Mouse (Mus musculus) forebrain, embryonic 15.5 days (tissue): ENCODE results near the gene Ppp2r2c. TPM values are rescaled to one million over a fixed set of nuclear protein-coding genes. Genes with fewer than 3 reads are reported as not detected.
A peak's percentile ranks its signal among the peaks of the same experiment; 100 is the strongest.

Source experiments
- ATAC-seq: fragments of 200-750 bp; cut with Nextera tagmentation; replicated peaks from 2 replicates; pipeline ENCODE4 v1.8.0; 2017; ENCODE audit warnings: mild to moderate bottlenecking, moderate TSS enrichment, moderate library complexity
- H3K27ac ChIP-seq: fragments of 300-500 bp; sonication (generic); replicated peaks from 2 replicates; pipeline ENCODE4 v1.5.1; 2015; ENCODE audit warnings: mild to moderate bottlenecking, inconsistent platforms
- H3K27me3 ChIP-seq: fragments of 300-500 bp; sonication (generic); 2 replicates; pipeline ENCODE4 v1.6.1; 2015; ENCODE audit warnings: inconsistent platforms
- H3K36me3 ChIP-seq: fragments of 300-500 bp; sonication (generic); 2 replicates; pipeline ENCODE4 v1.6.1; 2015; ENCODE audit warnings: mild to moderate bottlenecking, inconsistent platforms
- H3K4me1 ChIP-seq: fragments of 300-500 bp; sonication (generic); 2 replicates; pipeline ENCODE4 v1.6.1; 2015; ENCODE audit warnings: inconsistent platforms
- H3K4me2 ChIP-seq: fragments of 300-500 bp; sonication (generic); replicated peaks from 2 replicates; pipeline ENCODE4 v1.6.1; 2015; ENCODE audit warnings: mild to moderate bottlenecking, inconsistent platforms
- H3K4me3 ChIP-seq: fragments of 300-500 bp; sonication (generic); 2 replicates; pipeline ENCODE4 v1.5.1; 2015; ENCODE audit warnings: mild to moderate bottlenecking, inconsistent platforms
- H3K9ac ChIP-seq: fragments of 300-500 bp; sonication (generic); replicated peaks from 2 replicates; pipeline ENCODE4 v1.6.1; 2015; ENCODE audit warnings: mild to moderate bottlenecking, inconsistent platforms
- H3K9me3 ChIP-seq: fragments of 300-500 bp; sonication (generic); 2 replicates; pipeline ENCODE4 v1.6.1; 2016; ENCODE audit warnings: inconsistent platforms
- WGBS: fragments of 180-500 bp; shearing (Covaris S2); methylation state at CpG from one replicate; pipeline ENCODE4 v1.1.7; 2015; ENCODE audit warnings: mixed read lengths; 5-methylcytosine and 5-hydroxymethylcytosine counted together
- polyA plus RNA-seq: library from polyadenylated mRNA; unstranded; fragments of >200 nt; fragmentation: Nextera tagmentation; extraction: Ambion mirVana; gene quantifications from 2 replicates; pipeline ENCODE4 v1.2.1, GENCODE M21; 2015

Ppp2r2c gene
- polyA plus RNA-seq, 1 experiment from 2014 or later = 33.2 TPM

DNA sequence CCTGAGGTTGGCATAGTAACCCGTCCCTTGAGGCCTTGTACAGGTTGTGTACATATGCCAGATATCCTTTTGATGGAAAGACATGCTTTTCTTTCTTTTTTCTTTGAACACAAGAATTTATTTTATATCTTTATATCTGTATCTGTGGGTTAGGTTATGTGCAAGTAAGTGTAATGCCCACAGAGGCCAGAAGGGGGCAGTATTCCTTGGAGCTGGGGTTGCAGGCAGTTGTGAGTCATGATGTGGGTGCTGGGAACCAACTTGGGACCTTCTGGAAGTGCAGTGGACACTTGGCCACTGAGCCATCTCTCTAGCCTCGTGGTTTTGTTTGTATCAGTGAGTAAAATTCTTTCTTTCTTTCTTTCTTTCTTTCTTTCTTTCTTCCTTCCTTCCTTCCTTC is 74.1 kb downstream of the Ppp2r2c start:
- no peaks in the 10 kb centered on the region for H3K9me3 ChIP-seq
- ATAC-seq = no peak
- WGBS = 92% methylated on average over 2 of the region's 2 CpGs
- H3K4me2 ChIP-seq = no peak overlapping the region
- H3K27me3 ChIP-seq = no peaks in the 10 kb centered on the region
- H3K36me3 ChIP-seq = no peaks in the 10 kb centered on the region
- H3K4me1 ChIP-seq = peaks cover 20% of the 10 kb centered on the region
- no peak overlapping the region for H3K9ac ChIP-seq
- no peak overlapping the region for H3K4me3 ChIP-seq
- H3K27ac ChIP-seq = no peak overlapping the region

DNA sequence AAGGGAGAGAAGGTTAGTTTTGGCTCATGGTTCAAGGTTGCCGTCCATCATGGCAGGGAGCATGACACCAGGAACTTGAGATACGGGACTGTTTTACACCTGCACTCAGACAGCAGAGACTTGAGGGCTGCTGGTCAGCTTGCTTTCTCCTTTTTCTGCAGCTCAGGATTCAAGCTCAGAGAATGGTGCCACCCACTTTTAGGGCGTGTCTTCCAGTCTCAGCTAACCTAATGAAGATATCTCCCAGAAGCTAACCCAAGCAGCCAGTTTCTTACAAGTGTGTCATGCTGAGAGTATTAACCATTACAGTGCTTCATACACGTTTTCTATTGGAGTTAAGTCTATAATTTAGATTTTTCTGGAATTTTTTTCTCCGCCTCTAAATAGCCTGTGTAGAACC is 76.2 kb downstream of the Ppp2r2c start:
- H3K4me1 ChIP-seq = peaks cover 20% of the 10 kb centered on the region
- peaks cover 7% of the 10 kb centered on the region; the same call in 1 of the 2 replicates for H3K27me3 ChIP-seq
- ATAC-seq = no peak
- H3K9ac ChIP-seq = no peak overlapping the region
- peak overlapping the region; percentile 91 for H3K27ac ChIP-seq
- H3K4me2 ChIP-seq = no peak overlapping the region
- H3K4me3 ChIP-seq = no peak overlapping the region
- H3K9me3 ChIP-seq = no peaks in the 10 kb centered on the region
- 73% methylated on average over 5 of the region's 5 CpGs for WGBS
- no peaks in the 10 kb centered on the region for H3K36me3 ChIP-seq

DNA sequence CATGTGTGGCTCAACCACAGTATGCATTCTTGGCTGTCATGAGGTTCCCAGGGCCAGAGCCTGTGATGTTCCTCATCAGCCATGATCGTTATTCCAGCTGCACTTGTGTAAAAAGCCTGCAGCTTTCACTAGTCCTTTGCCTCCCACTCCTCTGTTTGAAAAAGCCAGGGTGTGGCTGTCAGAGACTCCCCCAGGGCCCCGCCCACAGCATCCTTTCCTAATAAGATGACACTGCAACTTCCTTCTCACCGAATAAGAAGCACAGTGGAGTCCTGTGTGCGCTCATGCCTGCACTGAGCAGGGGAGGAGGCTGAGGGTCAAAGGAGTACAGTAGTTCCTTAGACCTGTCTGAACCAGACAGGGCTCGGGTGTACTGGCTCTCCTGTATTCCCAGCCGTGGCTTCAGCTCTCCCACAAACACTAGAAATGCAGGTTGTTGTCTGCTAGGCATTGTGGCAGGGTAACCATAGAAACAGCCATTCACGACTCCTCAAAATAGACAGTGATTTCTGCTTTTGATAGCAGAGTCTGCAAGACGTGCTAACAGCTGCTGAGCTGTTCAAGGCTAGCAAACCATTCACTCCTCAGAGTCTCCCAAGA is 76.9 kb downstream of the Ppp2r2c start:
- Histone ChIP-seq H3K9me3 (no peaks in the 10 kb centered on the region), H3K27me3 (peaks cover 10% of the 10 kb centered on the region; the same call in 1 of the 2 replicates), H3K4me3 (no peak overlapping the region), H3K4me2 (no peak overlapping the region), H3K36me3 (no peaks in the 10 kb centered on the region), H3K9ac (no peak overlapping the region), H3K27ac (peak overlapping the region; percentile 91), H3K4me1 (peaks cover 20% of the 10 kb centered on the region)
- ATAC-seq = peak; percentile 69
- 21% methylated on average over 8 of the region's 8 CpGs for WGBS

DNA sequence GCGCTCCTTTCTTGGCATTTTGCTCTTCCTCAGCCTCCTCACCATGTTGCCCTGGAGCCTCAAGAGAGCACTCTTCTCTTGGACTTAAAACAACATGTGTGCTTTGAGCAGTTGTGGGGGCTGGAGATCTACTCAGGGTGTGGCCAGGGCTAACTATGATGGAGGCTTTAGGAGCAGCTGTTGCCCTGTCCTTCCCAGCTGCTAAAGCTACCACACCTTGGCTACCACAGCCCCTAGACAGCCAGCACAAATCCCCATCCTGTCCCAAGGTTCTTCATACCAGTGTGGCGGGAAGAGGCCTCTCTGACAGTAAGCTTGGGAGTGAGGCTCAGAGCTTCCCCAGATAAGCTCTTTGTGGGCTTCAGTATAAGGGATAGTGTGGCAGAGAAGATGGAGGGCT is 77.4 kb downstream of the Ppp2r2c start:
- ATAC-seq = peak; percentile 15; the same call in 1 of the 2 replicates

DNA sequence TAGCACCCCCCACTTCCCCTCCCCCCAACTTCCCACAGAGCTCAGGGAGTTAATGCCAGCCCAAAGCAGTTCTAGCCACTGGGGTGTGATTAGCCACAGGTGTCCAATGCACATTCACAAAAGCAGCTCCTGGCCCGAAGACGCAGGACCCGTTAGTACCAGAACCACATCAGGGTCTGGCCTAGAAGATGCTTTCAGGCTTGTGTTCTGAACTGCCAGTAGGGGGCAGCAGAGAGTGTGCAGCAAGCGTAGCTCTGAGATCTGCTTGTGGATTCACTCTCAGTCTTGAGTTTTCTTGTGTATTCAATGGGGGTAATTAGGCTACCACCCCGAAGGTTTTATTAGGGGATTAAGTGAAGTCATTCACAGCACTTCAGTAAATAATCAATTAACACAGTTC is 78.1 kb downstream of the Ppp2r2c start:
- under 1% methylated on average over 5 of the region's 5 CpGs for WGBS
- peak; percentile 18 for ATAC-seq
- no peak overlapping the region for H3K4me3 ChIP-seq
- no peak overlapping the region for H3K9ac ChIP-seq
- peaks cover 20% of the 10 kb centered on the region for H3K4me1 ChIP-seq
- H3K36me3 ChIP-seq = no peaks in the 10 kb centered on the region
- H3K27ac ChIP-seq = peak overlapping the region; percentile 91
- no peaks in the 10 kb centered on the region for H3K9me3 ChIP-seq
- H3K27me3 ChIP-seq = peaks cover 12% of the 10 kb centered on the region; the same call in 1 of the 2 replicates
- no peak overlapping the region for H3K4me2 ChIP-seq

More for the DNA sequence above, 77.4 kb downstream of the Ppp2r2c start:
- Histone ChIP-seq H3K4me2 (no peak overlapping the region), H3K27me3 (peaks cover 12% of the 10 kb centered on the region; the same call in 1 of the 2 replicates), H3K9ac (no peak overlapping the region), H3K9me3 (no peaks in the 10 kb centered on the region), H3K4me3 (no peak overlapping the region), H3K27ac (peak overlapping the region; percentile 91), H3K4me1 (peaks cover 20% of the 10 kb centered on the region), H3K36me3 (no peaks in the 10 kb centered on the region)
- 78% methylated on average over 2 of the region's 2 CpGs for WGBS

DNA sequence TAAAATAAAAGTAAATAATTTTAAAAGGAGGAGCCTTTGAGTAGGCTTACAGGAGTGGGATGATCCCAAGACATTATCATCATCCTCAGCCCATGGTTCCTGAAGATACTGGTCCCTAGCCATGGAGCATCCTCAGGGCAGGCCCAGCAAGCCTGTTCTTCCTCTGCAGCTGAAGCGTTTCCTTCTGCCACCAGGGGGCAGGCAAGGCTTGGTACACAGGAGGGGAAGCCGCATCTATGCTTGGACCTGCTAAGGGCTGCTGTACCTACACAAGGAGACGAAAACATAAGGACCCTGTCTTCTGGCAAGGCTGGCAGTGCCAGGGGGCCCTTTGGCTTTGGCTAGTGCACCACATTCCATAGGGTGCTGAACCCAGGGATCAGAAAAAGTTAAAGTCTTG is 80.5 kb downstream of the Ppp2r2c start:
- H3K9me3 ChIP-seq = no peaks in the 10 kb centered on the region
- H3K9ac ChIP-seq = no peak overlapping the region
- WGBS = 6% methylated on average over 3 of the region's 3 CpGs
- peak; percentile 27 for ATAC-seq
- no peaks in the 10 kb centered on the region for H3K36me3 ChIP-seq
- no peak overlapping the region for H3K4me2 ChIP-seq
- no peak overlapping the region for H3K4me3 ChIP-seq
- peaks cover 12% of the 10 kb centered on the region; the same call in 1 of the 2 replicates for H3K27me3 ChIP-seq
- H3K27ac ChIP-seq = no peak overlapping the region
- peaks cover 20% of the 10 kb centered on the region for H3K4me1 ChIP-seq

DNA sequence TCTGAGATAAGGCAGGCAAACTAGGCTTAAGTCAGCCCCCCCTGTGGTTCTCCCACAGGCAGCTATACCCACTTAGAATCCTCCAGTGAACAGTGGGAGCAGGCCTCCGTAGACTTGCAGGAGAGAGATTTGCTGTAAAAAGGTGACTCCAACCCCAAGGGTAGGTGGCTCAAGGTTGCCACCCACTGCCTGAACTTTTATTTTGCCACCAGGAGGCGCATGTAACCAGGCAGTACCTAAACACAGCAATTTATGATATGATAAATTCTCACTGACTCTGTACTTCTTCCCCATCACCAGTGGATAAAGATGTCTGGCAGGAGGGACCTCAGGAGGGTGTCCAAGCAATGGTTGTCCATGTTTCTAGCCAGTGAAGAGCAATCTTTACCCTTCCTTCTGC is 82.6 kb downstream of the Ppp2r2c start:
- H3K27ac ChIP-seq = no peak overlapping the region
- 64% methylated on average over 2 of the region's 2 CpGs for WGBS
- H3K4me1 ChIP-seq = peaks cover 5% of the 10 kb centered on the region
- no peak overlapping the region for H3K9ac ChIP-seq
- no peaks in the 10 kb centered on the region for H3K36me3 ChIP-seq
- H3K9me3 ChIP-seq = no peaks in the 10 kb centered on the region
- no peak overlapping the region for H3K4me3 ChIP-seq
- no peak for ATAC-seq
- no peak overlapping the region for H3K4me2 ChIP-seq
- peaks cover 12% of the 10 kb centered on the region; the same call in 1 of the 2 replicates for H3K27me3 ChIP-seq

DNA sequence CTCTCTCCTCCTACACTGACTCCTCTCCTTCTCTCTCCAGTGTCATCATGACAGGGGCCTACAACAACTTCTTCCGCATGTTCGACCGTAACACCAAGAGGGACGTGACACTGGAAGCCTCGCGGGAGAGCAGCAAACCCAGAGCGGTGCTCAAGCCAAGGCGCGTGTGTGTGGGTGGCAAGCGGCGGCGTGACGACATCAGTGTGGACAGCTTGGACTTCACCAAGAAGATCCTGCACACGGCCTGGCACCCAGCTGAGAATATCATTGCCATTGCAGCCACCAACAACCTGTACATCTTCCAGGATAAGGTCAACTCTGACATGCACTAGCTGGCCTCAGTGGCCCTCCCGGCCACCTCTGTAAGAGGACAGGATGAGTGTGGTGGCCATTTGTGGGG is 84.0 kb downstream of the Ppp2r2c start:
- Histone ChIP-seq H3K9me3 (no peaks in the 10 kb centered on the region), H3K27me3 (peaks cover 12% of the 10 kb centered on the region; the same call in 1 of the 2 replicates), H3K4me3 (no peak overlapping the region), H3K4me2 (no peak overlapping the region), H3K9ac (no peak overlapping the region), H3K36me3 (no peaks in the 10 kb centered on the region), H3K4me1 (no peaks in the 10 kb centered on the region), H3K27ac (no peak overlapping the region)
- ATAC-seq = no peak
- WGBS = 93% methylated on average over 15 of the region's 15 CpGs

DNA sequence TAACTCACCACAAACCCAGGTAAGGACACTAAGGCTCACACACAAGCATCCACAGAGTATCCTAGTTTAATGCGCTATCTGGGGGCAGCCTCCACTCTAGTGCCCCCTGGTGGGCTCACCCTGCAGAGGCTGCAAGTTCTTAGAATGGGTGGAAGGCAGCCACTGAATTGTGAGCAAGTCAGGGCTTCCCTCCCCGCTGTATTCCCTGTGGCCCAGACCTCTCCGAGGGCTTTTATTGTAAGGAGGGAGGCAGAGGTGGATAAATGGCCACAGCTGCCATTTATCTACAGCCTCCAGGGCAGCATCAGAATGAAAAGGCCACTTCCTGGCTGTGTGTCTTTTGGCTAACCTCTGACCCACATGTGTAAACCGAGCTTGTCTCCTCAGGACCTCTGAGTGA is 87.1 kb downstream of the Ppp2r2c start:
- ATAC-seq = no peak
- no peaks in the 10 kb centered on the region for H3K9me3 ChIP-seq
- H3K27ac ChIP-seq = no peak overlapping the region
- no peaks in the 10 kb centered on the region for H3K36me3 ChIP-seq
- 27% methylated on average over 4 of the region's 4 CpGs for WGBS
- no peak overlapping the region for H3K4me3 ChIP-seq
- no peak overlapping the region for H3K4me2 ChIP-seq
- H3K9ac ChIP-seq = no peak overlapping the region
- H3K27me3 ChIP-seq = 0 out of 2 replicates have a peak, but pooled peaks cover under 1% of the 10 kb centered on the region
- peaks cover 3% of the 10 kb centered on the region for H3K4me1 ChIP-seq

DNA sequence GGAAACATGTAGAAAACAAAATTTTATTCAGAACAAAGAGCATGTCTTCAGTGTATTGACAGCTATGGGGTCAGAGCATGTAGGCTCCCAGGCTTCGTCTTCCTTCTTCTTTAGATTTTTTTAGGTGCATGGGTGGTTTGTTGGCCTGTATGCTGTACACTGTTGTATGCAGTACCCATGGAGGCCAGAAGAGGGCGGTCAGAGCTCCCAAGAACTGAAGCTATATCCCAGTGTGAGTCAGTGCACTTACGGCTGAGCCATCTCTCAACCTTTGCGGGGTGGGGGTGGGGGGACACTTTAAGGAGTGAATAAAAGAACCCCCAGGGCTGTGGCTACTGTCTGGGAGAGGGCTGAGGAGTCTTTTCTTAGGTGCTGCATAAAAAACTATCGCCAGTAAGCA is 90.5 kb downstream of the Ppp2r2c start:
- Histone ChIP-seq H3K27ac (no peak overlapping the region), H3K9me3 (no peaks in the 10 kb centered on the region), H3K9ac (no peak overlapping the region), H3K4me3 (no peak overlapping the region), H3K4me1 (peaks cover 11% of the 10 kb centered on the region), H3K27me3 (no peaks in the 10 kb centered on the region), H3K36me3 (no peaks in the 10 kb centered on the region), H3K4me2 (no peak overlapping the region)
- 28% methylated on average over 5 of the region's 5 CpGs for WGBS
- peak; percentile 56 for ATAC-seq

DNA sequence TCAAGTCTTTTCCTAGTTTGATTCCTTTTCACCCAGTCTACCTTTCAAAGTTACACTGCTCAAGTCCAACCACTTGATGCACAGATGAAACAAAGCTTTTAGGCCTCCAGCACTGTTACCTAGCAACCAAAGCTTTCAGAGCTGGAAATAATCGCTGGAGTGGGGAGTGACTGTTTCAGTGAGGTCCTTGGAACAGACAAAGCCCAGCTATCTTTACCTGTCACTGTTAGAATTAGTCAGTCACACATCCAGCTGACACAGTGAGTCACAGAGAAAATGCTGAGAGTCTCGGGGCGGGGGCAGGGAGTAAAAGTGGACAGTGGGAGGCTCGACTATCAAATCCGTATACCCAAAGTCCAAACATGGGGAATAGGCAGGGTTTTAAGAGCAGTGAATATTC is 92.2 kb downstream of the Ppp2r2c start:
- no peak overlapping the region for H3K9ac ChIP-seq
- H3K4me1 ChIP-seq = peaks cover 11% of the 10 kb centered on the region
- peak overlapping the region; percentile 66 for H3K27ac ChIP-seq
- H3K36me3 ChIP-seq = no peaks in the 10 kb centered on the region
- 8% methylated on average over 5 of the region's 5 CpGs for WGBS
- H3K4me2 ChIP-seq = no peak overlapping the region
- no peak overlapping the region for H3K4me3 ChIP-seq
- H3K27me3 ChIP-seq = no peaks in the 10 kb centered on the region
- peak; percentile 53 for ATAC-seq
- no peaks in the 10 kb centered on the region for H3K9me3 ChIP-seq

DNA sequence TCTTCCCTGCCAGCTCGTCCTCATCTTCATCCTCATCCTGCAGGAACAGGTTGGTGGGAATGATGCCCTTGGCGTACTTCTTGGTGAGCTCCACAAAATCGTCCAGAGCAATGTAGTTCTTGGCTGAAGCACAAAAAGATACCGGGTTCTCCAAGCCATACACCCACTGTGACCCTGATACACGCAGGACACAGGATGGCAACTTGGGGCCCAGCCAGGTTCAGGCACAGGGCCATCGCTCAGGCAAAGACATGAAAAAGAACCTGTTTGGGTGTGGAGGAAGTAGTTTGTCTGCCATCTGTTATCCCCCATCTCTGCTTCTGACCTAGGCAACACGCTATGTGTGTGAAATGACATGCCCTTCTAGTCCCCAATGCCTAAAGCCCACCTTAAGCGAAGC is 103.3 kb downstream of the Ppp2r2c start:
- no peaks in the 10 kb centered on the region for H3K36me3 ChIP-seq
- no peak overlapping the region for H3K27ac ChIP-seq
- H3K9ac ChIP-seq = no peak overlapping the region
- H3K4me2 ChIP-seq = no peak overlapping the region
- H3K9me3 ChIP-seq = no peaks in the 10 kb centered on the region
- no peak overlapping the region for H3K4me3 ChIP-seq
- 86% methylated on average over 8 of the region's 8 CpGs for WGBS
- no peak for ATAC-seq
- H3K4me1 ChIP-seq = no peaks in the 10 kb centered on the region
- no peaks in the 10 kb centered on the region for H3K27me3 ChIP-seq

DNA sequence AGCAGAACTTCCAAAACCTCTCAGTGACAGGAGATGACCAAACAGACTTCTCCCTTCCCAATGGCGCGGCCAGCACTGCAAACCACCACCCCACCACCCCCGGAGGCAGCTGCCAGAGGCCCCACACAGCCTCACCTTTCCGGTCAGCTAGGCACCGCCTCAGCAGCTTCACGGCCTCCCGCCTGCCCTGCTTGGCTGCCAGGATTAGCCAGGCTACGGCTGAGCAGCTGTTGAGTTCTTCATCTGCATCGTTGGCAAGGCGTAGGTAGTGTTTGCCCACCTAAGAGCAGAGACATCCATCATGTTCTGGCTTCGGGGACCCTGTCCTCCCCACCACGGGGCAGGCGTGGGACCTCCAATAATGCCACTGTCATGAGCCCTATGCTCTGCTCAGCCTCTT is 107.0 kb downstream of the Ppp2r2c start:
- no peak overlapping the region for H3K4me2 ChIP-seq
- H3K9ac ChIP-seq = no peak overlapping the region
- ATAC-seq = no peak
- H3K27me3 ChIP-seq = no peaks in the 10 kb centered on the region
- WGBS = 90% methylated on average over 13 of the region's 13 CpGs
- no peak overlapping the region for H3K4me3 ChIP-seq
- no peaks in the 10 kb centered on the region for H3K9me3 ChIP-seq
- H3K27ac ChIP-seq = no peak overlapping the region
- no peaks in the 10 kb centered on the region for H3K36me3 ChIP-seq
- H3K4me1 ChIP-seq = no peaks in the 10 kb centered on the region
